Mouse (Mus musculus) left cerebral cortex, adult 8-10 months (tissue): ENCODE data around the gene Arhgef2. TPM values are rescaled to one million over a fixed set of nuclear protein-coding genes. Genes with fewer than 3 reads are reported as not detected.

Experiments
- DNase-seq, 2 experiments: peaks; one replicate each; pipeline ENCODE4 v3.0.0; 2022; ENCODE audit warnings: low spot score in 2 of 2
- total RNA-seq, 4 experiments: library from RNA; stranded (reverse); gene quantifications; 2 replicates each; pipeline ENCODE4 v1.2.4; 2022

Gene Arhgef2
- total RNA-seq, 4 experiments from 2014 or later, result 228 to 247 (median 232) TPM

DNA sequence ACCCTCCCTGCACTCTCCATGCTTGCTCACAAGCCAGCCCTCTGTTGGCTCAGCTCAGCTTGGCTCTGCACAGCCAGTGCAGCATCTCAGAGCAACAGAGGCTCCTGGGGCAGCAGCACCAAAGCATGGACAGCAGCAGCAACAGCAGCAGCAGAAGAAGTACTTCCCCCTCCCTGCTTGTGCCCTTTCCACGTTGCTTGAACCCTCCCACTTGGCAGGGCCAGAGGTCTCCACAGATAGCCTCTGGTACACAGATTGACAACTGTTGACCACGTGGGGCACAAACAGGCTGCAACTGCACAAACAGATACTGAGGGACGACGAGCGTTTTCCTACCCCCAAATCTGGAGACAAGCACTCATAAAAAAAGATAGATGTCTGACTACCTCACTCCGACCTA lies 54.0 kb downstream of the Arhgef2 start:
- DNase-seq, result no peak

DNA sequence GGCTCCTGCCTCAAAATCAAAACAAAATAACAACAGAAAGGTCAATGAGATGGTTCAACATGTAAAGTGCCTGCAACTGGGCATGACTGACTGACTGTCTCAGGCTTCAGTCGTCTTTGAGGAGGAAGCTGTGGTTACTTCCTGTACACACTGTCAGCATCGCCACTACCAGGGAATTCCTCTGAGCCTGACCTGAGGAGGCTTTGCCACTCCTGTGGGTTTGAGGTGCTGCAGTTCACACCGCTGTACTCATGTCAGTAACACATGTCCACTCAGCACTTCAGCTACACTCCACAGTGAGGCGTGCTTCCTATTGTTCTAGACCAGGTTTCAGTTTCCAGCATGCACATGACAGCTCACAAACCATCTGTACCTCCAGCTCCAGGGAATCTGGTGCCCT lies 58.3 kb downstream of the Arhgef2 start:
- no peak for DNase-seq

DNA sequence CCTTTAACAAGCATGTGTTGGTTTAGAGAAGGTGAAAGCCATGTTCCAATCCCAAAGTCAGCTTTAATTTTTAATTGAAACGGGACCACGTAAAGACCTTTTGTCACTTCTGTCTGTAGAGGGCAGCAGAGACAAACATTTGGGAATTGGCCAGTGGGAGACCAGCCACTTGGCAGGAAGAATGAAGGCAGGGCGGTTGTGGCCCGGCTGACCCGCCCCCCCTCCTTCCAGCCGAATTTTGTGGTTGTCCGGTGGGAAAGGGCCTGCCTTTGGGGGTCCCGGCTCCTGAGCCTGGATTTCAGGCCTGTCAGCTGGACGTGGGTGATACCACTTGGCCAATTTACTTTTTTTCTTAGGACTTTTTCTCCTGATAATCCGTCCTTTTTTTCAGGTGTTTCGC lies 71.6 kb downstream of the Arhgef2 start:
- no peak for DNase-seq

DNA sequence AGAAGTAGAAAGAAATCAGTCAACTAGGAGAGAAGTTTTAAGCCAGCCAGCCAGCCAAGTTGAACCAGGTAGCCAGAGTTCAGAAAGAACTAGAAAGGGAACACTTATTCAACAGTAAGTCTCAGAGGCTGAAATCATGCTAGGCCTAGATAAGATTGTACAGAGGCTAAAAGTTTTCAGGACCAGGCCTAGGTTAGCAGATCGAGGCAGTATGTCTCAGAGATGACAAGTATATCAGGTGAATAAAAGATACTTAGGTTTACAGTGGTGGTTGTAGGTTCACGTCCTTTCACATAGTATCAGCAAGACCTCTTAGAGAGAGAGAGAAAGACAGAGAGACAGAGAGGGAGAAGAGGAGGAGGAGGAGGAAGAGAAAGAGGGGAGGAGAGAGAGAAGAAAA lies 78.0 kb downstream of the Arhgef2 start:
- no peak for DNase-seq

DNA sequence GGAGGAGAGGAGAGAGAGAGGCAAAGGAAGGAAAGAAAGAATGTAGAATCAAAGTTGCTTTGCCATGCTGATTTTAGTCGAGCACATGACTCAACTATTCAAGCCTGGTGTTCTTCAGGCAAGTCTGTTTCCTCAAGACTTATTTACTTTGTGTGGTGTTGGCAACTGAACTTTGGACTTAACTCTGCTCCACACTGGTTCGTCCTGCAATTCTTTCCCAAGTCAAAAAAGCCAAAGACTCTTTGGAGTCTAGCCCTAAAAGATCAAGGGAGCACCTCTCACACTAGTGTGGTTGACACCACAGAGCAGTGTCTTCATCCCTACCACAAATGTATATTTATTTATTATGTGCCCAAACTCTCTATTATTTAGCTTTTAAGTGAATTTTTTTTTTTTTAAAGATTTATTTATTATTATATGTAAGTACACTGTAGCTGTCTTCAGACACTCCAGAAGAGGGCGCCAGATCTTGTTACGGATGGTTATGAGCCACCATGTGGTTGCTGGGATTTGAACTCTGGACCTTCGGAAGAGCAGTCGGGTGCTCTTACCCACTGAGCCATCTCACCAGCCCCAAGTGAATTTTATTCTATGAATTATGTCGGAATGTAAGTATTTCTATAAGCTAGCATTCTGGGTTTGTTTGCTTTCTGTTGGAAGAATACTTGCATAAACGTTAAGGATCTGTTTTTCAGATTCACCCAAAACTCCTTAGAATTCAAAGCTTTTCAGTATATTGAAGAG lies 78.6 kb downstream of the Arhgef2 start:
- no peak for DNase-seq

DNA sequence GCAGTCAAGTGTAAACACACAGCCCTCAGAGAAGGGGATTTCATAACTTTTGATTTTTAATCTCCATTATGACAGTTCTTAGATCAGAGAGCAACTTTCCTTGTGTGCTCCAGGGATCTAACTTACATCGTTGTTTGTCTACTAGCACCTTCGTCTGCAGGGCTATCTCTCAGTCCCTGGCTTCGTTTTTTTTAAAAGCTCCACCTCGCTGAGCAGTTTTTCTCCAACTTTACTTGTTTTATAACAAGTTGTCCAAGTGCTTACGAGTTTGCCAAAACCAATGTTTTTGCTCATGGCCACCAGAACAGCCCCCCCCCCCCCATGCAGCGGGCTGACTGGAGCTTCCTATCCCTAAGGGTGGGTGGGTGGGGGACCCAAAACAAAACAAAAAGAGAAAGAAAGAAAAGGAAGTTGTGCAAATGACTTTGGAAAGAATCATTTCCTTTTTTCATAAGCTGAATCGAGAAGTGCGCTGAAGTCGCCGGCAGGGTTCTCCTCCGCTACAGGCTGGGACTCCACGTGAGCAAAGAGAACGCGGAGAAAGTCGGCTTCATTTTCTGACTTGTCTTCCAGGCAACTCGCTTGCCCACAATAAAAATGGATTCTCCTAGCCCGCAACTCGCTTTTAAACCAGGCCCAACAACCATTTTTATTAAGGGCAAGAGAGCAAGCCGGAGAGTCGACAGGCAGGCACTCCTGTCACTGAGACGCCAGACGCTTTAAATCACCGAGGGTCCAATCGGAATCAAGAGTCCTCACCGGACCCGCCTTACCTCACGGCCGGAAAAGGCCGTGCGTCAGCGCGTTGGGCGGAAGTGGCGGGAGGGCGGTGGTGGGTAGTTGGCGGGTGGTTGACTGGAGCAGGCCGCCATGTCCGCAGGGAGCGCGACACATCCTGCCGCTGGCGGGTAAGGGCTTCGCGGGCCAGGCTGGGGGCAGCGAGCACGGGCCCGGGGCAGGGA lies 79.5 kb downstream of the Arhgef2 start, which contains the start of gene Khdc4:
Khdc4 (plus strand) TSS at position 824 of the 962 bp plus-strand sequence.
- peak; percentile 88 to 97 for DNase-seq

DNA sequence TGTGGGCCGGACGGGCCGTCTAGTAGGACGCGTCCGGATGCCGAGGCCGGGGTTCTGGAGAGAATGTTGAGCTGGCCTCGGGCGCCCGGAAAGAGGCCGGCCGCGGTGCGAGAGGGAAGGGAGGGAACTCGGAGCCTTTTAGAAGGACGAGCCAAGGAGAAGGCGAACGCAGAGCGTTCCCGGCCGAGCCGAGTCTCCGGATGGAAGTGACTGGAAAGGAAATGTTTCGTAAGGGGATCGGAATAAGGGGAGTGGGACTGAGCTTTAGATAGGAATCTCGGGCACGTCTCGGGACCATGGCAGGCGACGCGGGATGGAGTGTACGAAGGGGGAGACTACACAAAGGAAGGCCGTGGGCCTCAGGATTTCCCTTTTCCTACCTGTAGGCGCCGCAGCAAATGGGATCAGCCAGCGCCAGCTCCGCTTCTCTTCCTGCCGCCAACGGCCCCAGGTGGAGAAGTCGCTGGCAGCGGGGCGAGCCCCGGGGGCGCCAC lies 80.2 kb downstream of the Arhgef2 start:
- no peak for DNase-seq

GRCm38 (mm10) chr3:88686734-88687611 lies 81.2 kb downstream of the Arhgef2 start:
- no peak for DNase-seq

GRCm38 (mm10) chr3:88689079-88689478 lies 83.3 kb downstream of the Arhgef2 start:
- no peak for DNase-seq

- no peak for DNase-seq
These were observed 89.8 kb downstream of the Arhgef2 start for GRCm38 (mm10) chr3:88695545-88695944.

Other genes starting within 250 kb of the Arhgef2 start
- gene Paqr6, start 241.4 kb upstream of the Arhgef2 start, total RNA-seq, result 10 to 100 TPM; 14.4 to 16.7 (median 14.8) TPM
- 1 to 10 TPM in 2 of 4 experiments, under 1 TPM in 2; 0.63 to 2.3 (median 1.3) TPM for gene Bglap3, start 233.2 kb upstream of the Arhgef2 start, total RNA-seq
- 1 to 10 TPM in 3 of 4 experiments, not detected in 1; 1.1 to 1.8 (median 1.3) TPM for gene Bglap2, start 227.3 kb upstream of the Arhgef2 start, total RNA-seq
- 1 to 10 TPM in 1 of 4 experiments, not detected in 3; 2.8 TPM for gene Bglap, start 221.5 kb upstream of the Arhgef2 start, total RNA-seq
- 1 to 10 TPM; 7.4 to 9.2 (median 7.8) TPM for gene Pmf1, start 195.6 kb upstream of the Arhgef2 start, total RNA-seq
- 10 to 100 TPM; 72.5 to 77.6 (median 75.9) TPM for gene Slc25a44, start 180.8 kb upstream of the Arhgef2 start, total RNA-seq
- gene Sema4a, start 144.8 kb upstream of the Arhgef2 start, total RNA-seq, result 10 to 100 TPM; 63.2 to 71.4 (median 66.8) TPM
- gene Lmna, start 96.0 kb upstream of the Arhgef2 start, total RNA-seq, result 10 to 100 TPM; 50.1 to 67.5 (median 60.3) TPM
- 1 to 10 TPM; 2.3 to 3.1 (median 2.6) TPM for gene Mex3a, start 73.6 kb upstream of the Arhgef2 start, total RNA-seq
- not detected for gene Rab25, start 57.7 kb upstream of the Arhgef2 start, total RNA-seq
- 100 to 1,000 TPM; 102 to 133 (median 110) TPM for gene Lamtor2, start 52.9 kb upstream of the Arhgef2 start, total RNA-seq
- 100 to 1,000 TPM; 121 to 142 (median 129) TPM for gene Ubqln4, start 52.2 kb upstream of the Arhgef2 start, total RNA-seq
- gene Ssr2, start 30.1 kb upstream of the Arhgef2 start, total RNA-seq, result 10 to 100 TPM; 85.5 to 93.2 (median 89.8) TPM
- not detected for gene Rxfp4, start 47.2 kb downstream of the Arhgef2 start, total RNA-seq
- 10 to 100 TPM; 46.2 to 57.4 (median 51.3) TPM for gene Khdc4, start 79.8 kb downstream of the Arhgef2 start, total RNA-seq
- gene Rit1, start 110.9 kb downstream of the Arhgef2 start, total RNA-seq, result 10 to 100 TPM; 36.3 to 42.0 (median 40.6) TPM
- 100 to 1,000 TPM; 529 to 574 (median 545) TPM for gene Syt11, start 169.2 kb downstream of the Arhgef2 start, total RNA-seq
- 10 to 100 TPM; 40.9 to 46.8 (median 43.8) TPM for gene Gon4l, start 229.3 kb downstream of the Arhgef2 start, total RNA-seq